Mouse (Mus musculus): ENCODE measurements at regions not wholly inside any gene's neighbourhood (a gene's known extent, or its start where the extent isn't known, plus 50 kb on each side); places are given as distances from the start of the nearest gene placed in this dataset.

GRCm38 (mm10) chr15:51289916-51290315, 2594.8 kb upstream of the Gm7489 start:
- no peak for TF ChIP-seq FOSL1 (IDR thresholded peaks at IDR 0.05; ENCODE audit: insufficient read depth, low read length, poor library complexity, severe bottlenecking)
- TF ChIP-seq MYOG (IDR thresholded peaks at IDR 0.05; ENCODE audit: control insufficient read depth, extremely low read depth, insufficient read length): no peak
- TF ChIP-seq USF1 (IDR thresholded peaks at IDR 0.05; ENCODE audit: low read depth): no peak
- no peak for TF ChIP-seq MAX (IDR thresholded peaks at IDR 0.05)
- no peak for TF ChIP-seq MYOD1 (IDR thresholded peaks at IDR 0.05; ENCODE audit: control insufficient read depth, insufficient read length, low read depth)
- TF ChIP-seq CTCF (IDR thresholded peaks at IDR 0.05; ENCODE audit: control insufficient read depth, insufficient read depth, insufficient read length): no peak
- no peak for TF ChIP-seq CEBPB (IDR thresholded peaks at IDR 0.05; ENCODE audit: low read depth)
- Histone ChIP-seq H3K27me3 (ENCODE audit: control insufficient read depth, insufficient read depth, insufficient read length) (no peaks in the 10 kb centered on the region), H3K36me3 (ENCODE audit: control insufficient read depth, insufficient read depth) (no peaks in the 10 kb centered on the region), H3K79me2 (ENCODE audit: control insufficient read depth, insufficient read depth) (no peaks in the 10 kb centered on the region), H3K4me3 (ENCODE audit: insufficient read depth, poor library complexity, severe bottlenecking) (no peak overlapping the region), H3ac (ENCODE audit: control insufficient read depth, insufficient read length, low read depth) (no peak overlapping the region), H3K79me3 (ENCODE audit: low read depth) (no peaks in the 10 kb centered on the region)

GRCm38 (mm10) chr15:51291183-51291582, 2593.5 kb upstream of the Gm7489 start:
- Histone ChIP-seq H3ac (ENCODE audit: control insufficient read depth, insufficient read length, low read depth) (no peak overlapping the region), H3K27me3 (ENCODE audit: control insufficient read depth, insufficient read depth, insufficient read length) (no peaks in the 10 kb centered on the region)
- TF ChIP-seq MAX (IDR thresholded peaks at IDR 0.05): no peak
- no peak for TF ChIP-seq FOSL1 (IDR thresholded peaks at IDR 0.05; ENCODE audit: insufficient read depth, low read length, poor library complexity, severe bottlenecking)
- no peak for TF ChIP-seq USF1 (IDR thresholded peaks at IDR 0.05; ENCODE audit: low read depth)
- TF ChIP-seq MYOD1 (IDR thresholded peaks at IDR 0.05; ENCODE audit: control insufficient read depth, insufficient read length, low read depth): no peak
- TF ChIP-seq CTCF (IDR thresholded peaks at IDR 0.05; ENCODE audit: control insufficient read depth, insufficient read depth, insufficient read length): no peak
- TF ChIP-seq CEBPB (IDR thresholded peaks at IDR 0.05; ENCODE audit: low read depth): no peak
- TF ChIP-seq MYOG (IDR thresholded peaks at IDR 0.05; ENCODE audit: control insufficient read depth, extremely low read depth, insufficient read length): no peak

GRCm38 (mm10) chr15:51296841-51297240, 2587.9 kb upstream of the Gm7489 start:
- Histone ChIP-seq H3K4me3 (ENCODE audit: insufficient read depth, poor library complexity, severe bottlenecking) (no peak overlapping the region), H3K27me3 (ENCODE audit: control insufficient read depth, insufficient read depth, insufficient read length) (no peaks in the 10 kb centered on the region), H3ac (ENCODE audit: control insufficient read depth, insufficient read length, low read depth) (no peak overlapping the region), H3K79me2 (ENCODE audit: control insufficient read depth, insufficient read depth) (no peaks in the 10 kb centered on the region), H3K79me3 (ENCODE audit: low read depth) (no peaks in the 10 kb centered on the region), H3K36me3 (ENCODE audit: control insufficient read depth, insufficient read depth) (no peaks in the 10 kb centered on the region)
- no peak for TF ChIP-seq CTCF (IDR thresholded peaks at IDR 0.05; ENCODE audit: control insufficient read depth, insufficient read depth, insufficient read length)
- TF ChIP-seq MAX (IDR thresholded peaks at IDR 0.05): no peak
- no peak for TF ChIP-seq USF1 (IDR thresholded peaks at IDR 0.05; ENCODE audit: low read depth)
- no peak for TF ChIP-seq FOSL1 (IDR thresholded peaks at IDR 0.05; ENCODE audit: insufficient read depth, low read length, poor library complexity, severe bottlenecking)
- TF ChIP-seq MYOG (IDR thresholded peaks at IDR 0.05; ENCODE audit: control insufficient read depth, extremely low read depth, insufficient read length): no peak
- no peak for TF ChIP-seq CEBPB (IDR thresholded peaks at IDR 0.05; ENCODE audit: low read depth)
- no peak for TF ChIP-seq MYOD1 (IDR thresholded peaks at IDR 0.05; ENCODE audit: control insufficient read depth, insufficient read length, low read depth)

More at GRCm38 (mm10) chr15:51291183-51291582, 2593.5 kb upstream of the Gm7489 start:
- H3K4me3 ChIP-seq (ENCODE audit: insufficient read depth, poor library complexity, severe bottlenecking): no peak overlapping the region
- no peaks in the 10 kb centered on the region for H3K79me3 ChIP-seq (ENCODE audit: low read depth)
- H3K36me3 ChIP-seq (ENCODE audit: control insufficient read depth, insufficient read depth): no peaks in the 10 kb centered on the region
- H3K79me2 ChIP-seq (ENCODE audit: control insufficient read depth, insufficient read depth): no peaks in the 10 kb centered on the region

GRCm38 (mm10) chr15:51318072-51318471, 2566.6 kb upstream of the Gm7489 start:
- no peak overlapping the region for H3K4me3 ChIP-seq (ENCODE audit: insufficient read depth, poor library complexity, severe bottlenecking)
- H3K79me3 ChIP-seq (ENCODE audit: low read depth): no peaks in the 10 kb centered on the region
- H3K36me3 ChIP-seq (ENCODE audit: control insufficient read depth, insufficient read depth): no peaks in the 10 kb centered on the region
- TF ChIP-seq USF1 (IDR thresholded peaks at IDR 0.05; ENCODE audit: low read depth): no peak
- TF ChIP-seq MYOD1 (IDR thresholded peaks at IDR 0.05; ENCODE audit: control insufficient read depth, insufficient read length, low read depth): no peak
- TF ChIP-seq MYOG (IDR thresholded peaks at IDR 0.05; ENCODE audit: control insufficient read depth, extremely low read depth, insufficient read length): no peak
- TF ChIP-seq CTCF (IDR thresholded peaks at IDR 0.05; ENCODE audit: control insufficient read depth, insufficient read depth, insufficient read length): no peak
- no peak for TF ChIP-seq FOSL1 (IDR thresholded peaks at IDR 0.05; ENCODE audit: insufficient read depth, low read length, poor library complexity, severe bottlenecking)
- no peak for TF ChIP-seq CEBPB (IDR thresholded peaks at IDR 0.05; ENCODE audit: low read depth)
- TF ChIP-seq MAX (IDR thresholded peaks at IDR 0.05): no peak
- H3ac ChIP-seq (ENCODE audit: control insufficient read depth, insufficient read length, low read depth): no peak overlapping the region
- no peaks in the 10 kb centered on the region for H3K79me2 ChIP-seq (ENCODE audit: control insufficient read depth, insufficient read depth)
- H3K27me3 ChIP-seq (ENCODE audit: control insufficient read depth, insufficient read depth, insufficient read length): no peaks in the 10 kb centered on the region

- Histone ChIP-seq H3K36me3 (ENCODE audit: control insufficient read depth, insufficient read depth) (no peaks in the 10 kb centered on the region), H3K79me3 (ENCODE audit: low read depth) (no peaks in the 10 kb centered on the region), H3ac (ENCODE audit: control insufficient read depth, insufficient read length, low read depth) (no peak overlapping the region), H3K4me3 (ENCODE audit: insufficient read depth, poor library complexity, severe bottlenecking) (no peak overlapping the region), H3K79me2 (ENCODE audit: control insufficient read depth, insufficient read depth) (no peaks in the 10 kb centered on the region), H3K27me3 (ENCODE audit: control insufficient read depth, insufficient read depth, insufficient read length) (no peaks in the 10 kb centered on the region)
- no peak for TF ChIP-seq FOSL1 (IDR thresholded peaks at IDR 0.05; ENCODE audit: insufficient read depth, low read length, poor library complexity, severe bottlenecking)
- TF ChIP-seq MYOD1 (IDR thresholded peaks at IDR 0.05; ENCODE audit: control insufficient read depth, insufficient read length, low read depth): no peak
- TF ChIP-seq USF1 (IDR thresholded peaks at IDR 0.05; ENCODE audit: low read depth): no peak
- no peak for TF ChIP-seq CEBPB (IDR thresholded peaks at IDR 0.05; ENCODE audit: low read depth)
- TF ChIP-seq CTCF (IDR thresholded peaks at IDR 0.05; ENCODE audit: control insufficient read depth, insufficient read depth, insufficient read length): no peak
- TF ChIP-seq MYOG (IDR thresholded peaks at IDR 0.05; ENCODE audit: control insufficient read depth, extremely low read depth, insufficient read length): no peak
- no peak for TF ChIP-seq MAX (IDR thresholded peaks at IDR 0.05)
Measured at GRCm38 (mm10) chr15:51318760-51319159, 2565.9 kb upstream of the Gm7489 start.
